Mouse (Mus musculus) induced T-regulatory cell, adult 2 months (primary cell): ENCODE measurements around the gene Elp5.
A peak's percentile ranks its signal among the peaks of the same experiment; 100 is the strongest.

ENCODE experiments used
- DNase-seq: peaks from one replicate; pipeline ENCODE4 v3.0.0-alpha.2; 2012; ENCODE audit warnings: low read depth

Elp5 gene

GRCm38 (mm10) chr11:69991711-69992110 is 9.4 kb upstream of the Elp5 start:
- no peak for DNase-seq

- DNase-seq = peak; percentile 99
Measured at GRCm38 (mm10) chr11:69990850-69991691, 8.8 kb upstream of the Elp5 start, which contains the start of gene Gabarap. Gene Gabarap (plus strand): TSS chr11:69991143.

- no peak for DNase-seq
Measured at GRCm38 (mm10) chr11:69989949-69990348, 7.6 kb upstream of the Elp5 start.

- no peak for DNase-seq
Measured at GRCm38 (mm10) chr11:69984431-69984830, 2.1 kb upstream of the Elp5 start.

GRCm38 (mm10) chr11:69983377-69983776 is 1.1 kb upstream of the Elp5 start:
- no peak for DNase-seq

DNA sequence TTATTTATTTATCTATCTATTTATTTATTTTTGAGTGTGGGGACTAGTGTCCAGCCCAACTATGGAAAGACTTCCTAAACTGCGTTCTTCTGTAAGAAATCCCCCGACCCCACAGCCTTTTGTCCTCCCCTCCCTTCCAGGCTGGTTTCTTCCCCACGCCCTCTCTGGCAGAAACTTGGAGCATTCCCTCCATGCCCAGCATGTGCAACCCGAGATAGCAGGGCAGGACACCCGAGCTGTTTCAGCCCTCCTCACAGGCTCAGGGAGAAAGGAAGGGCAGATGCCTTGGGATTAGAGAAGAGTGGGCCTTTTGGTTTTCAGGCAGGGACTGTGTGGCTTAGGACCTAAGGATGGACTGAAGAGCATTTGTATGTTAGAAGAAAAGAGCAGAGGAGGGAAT is 560 bp upstream of the Elp5 start:
- DNase-seq = no peak

GRCm38 (mm10) chr11:69981141-69981762 is 1.1 kb downstream of the Elp5 start, which contains the start of gene Ctdnep1:
Gene Ctdnep1 (plus strand): TSS chr11:69981156.
- DNase-seq = peak; percentile 79

DNA sequence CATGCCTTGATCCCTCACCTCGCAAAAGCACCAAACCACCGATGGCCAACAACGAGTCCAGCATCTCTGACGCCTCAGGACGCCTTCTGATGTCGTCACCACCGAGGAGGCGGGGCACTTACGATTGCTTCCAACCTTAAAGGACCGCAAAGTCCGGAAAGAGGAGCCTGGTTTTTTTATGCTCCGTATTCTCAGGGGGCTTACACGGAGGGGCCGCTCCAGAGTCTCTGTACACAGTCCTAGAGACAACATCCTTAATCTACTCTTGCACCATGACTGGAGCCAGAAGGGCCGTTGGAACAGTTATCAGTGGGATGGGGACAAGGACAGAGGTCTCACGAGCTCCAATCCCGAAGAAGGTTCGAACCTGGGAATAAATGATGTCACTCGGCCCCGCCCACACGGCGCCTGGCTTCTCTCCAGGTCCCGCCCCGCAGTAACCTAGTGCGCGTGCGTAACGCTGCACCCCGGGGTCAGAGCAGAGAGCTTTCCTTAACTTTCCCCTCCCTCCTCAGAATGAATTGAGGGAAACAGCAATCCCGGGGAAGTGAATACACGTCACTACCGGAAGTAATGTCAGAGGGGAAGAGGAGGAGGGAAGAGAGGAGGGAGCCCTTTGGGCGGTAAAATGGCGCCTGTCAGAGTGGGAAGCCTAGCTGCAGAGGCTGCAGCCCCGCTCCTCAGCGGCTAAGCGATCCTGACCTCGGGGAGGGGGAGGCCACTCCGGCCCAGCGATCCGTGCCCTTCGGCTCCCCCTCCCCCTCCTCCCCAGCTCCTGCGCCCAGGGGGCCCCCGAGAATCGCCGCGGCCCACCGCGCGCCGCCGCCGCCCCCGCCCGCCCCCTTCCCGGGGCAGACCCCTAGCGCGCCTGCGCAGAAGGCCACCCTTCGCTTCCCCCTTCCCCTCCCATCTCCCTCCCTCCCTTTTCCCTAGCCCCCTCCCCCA is 1.8 kb downstream of the Elp5 start:
- DNase-seq = peak; percentile 97

DNA sequence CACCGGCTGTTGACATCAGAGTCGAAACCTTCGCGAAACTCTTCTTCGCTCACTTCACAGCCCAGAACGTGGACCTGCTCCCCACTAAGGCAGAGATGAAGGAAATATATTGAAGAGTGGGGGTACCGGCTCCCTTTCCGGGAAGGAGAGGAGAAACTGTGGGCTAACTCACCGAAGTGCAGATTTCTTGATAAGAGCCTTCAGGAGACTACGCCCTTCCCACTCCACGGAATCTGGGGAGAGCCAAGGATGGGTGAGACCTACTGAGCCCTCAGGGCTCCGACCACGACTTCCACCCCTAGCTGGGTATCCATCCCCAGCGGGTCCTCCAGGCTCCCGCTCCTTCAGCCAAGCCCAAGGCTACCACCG is 2.5 kb downstream of the Elp5 start:
- DNase-seq = no peak

- DNase-seq = no peak
Measured at GRCm38 (mm10) chr11:69976271-69976670, 6.0 kb downstream of the Elp5 start.

DNA sequence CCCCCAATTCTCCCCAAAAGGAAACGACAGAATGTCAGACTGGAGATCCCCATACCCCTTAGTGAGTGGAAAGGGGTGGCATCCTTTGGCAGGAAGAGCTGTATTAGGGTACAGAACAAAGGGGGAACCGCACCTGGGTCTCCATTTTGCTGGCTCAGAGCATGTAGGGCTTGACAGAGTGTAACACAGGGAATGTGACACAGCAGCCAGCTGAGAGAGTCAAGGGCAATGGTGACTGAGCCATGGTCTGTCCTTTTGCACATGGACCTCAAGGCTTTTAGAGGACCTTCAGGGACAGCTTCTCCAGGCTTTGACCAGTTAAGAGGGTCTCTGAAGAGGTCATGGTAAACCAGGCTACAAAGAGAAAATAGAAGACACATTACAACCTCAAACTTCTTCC is 7.4 kb downstream of the Elp5 start:
- DNase-seq = no peak

DNA sequence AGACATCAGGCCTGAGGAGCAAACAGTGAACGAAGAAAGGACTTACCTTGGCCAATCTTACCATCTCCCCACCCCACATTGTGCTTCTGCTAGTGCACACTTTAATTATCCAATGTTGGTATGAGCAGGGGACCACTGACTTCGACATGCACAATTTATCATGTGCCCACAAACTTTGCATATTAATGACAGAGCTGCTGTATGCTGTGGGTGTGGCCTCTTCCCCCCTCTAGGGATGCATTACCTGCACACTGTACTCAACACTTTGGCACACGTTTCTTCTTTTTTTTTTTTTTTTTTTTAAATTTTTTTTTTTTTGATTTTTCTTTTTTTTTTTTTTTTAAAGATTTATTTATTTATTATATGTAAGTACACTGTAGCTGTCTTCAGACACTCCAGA is 11.5 kb downstream of the Elp5 start:
- DNase-seq = no peak

- DNase-seq = no peak
Measured at GRCm38 (mm10) chr11:69970222-69970621, 12.1 kb downstream of the Elp5 start.

- DNase-seq = no peak
Measured at GRCm38 (mm10) chr11:69968793-69969192, 13.5 kb downstream of the Elp5 start.

DNA sequence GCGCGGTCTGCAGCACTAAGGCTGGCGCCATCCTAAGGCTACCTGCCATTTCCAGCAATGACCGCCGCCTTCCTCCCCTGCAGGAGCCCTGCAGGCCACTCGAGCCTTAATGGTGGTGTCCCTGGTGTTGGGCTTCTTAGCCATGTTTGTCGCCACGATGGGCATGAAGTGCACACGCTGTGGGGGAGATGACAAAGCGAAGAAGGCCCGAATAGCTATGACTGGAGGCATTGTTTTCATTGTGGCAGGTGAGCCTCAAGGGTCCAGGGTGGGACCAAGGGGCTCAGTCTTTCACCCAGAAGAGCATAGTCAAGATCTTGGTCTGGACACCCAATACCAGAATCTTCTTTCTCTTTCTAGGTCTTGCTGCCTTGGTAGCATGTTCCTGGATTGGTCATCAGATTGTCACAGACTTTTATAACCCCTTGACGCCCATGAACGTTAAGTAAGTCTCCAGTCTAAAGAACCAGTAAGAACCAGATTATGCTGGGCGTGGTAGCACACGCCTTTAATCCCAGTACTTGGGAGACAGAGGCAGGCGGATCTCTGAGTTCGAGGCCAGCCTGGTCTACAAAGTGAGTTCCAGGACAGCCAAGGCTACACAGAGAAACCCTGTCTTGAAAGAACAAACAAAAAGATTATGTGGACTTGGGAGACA is 15.3 kb downstream of the Elp5 start:
- DNase-seq = no peak

DNA sequence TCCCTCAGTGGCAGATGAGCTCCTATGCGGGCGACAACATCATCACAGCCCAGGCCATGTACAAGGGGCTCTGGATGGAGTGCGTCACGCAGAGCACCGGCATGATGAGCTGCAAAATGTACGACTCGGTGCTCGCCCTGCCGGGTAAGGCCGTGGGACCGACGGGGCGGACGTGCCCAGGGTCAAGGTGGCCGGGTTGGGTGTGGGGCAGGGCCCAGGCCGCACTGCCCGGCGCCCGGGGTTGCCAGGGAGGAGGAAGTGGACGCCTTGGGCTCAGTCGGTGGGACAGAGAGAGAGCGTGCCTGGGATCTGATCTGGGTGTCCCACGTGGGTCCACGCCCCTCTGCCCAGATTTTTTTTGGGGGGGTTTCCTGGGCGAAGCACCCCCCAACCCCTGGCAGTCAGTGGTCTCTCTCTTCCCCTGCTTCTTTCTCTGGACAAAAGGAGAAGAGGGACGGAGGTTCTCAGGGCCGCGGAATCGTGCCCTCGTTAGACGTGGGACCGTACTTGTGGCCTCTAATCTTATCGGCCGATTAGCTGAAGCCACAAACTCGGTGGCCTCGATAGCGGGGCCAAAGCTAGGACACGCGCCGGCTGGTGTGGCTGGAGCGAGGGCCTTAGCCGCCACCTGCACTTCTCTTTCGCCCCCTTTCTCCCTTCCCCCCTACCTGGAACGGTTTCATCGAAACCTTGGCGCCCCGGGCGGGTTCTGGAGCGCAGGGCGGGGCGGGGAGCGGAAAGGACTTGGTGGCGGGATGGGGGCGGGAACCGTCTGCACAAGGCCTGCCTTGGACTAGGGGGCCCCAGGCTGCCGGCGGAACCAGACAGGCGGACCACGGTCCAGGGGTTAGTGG is 16.1 kb downstream of the Elp5 start:
- DNase-seq = peak; percentile 47

- peak; percentile 35 for DNase-seq
Measured at GRCm38 (mm10) chr11:69965271-69966005, 16.9 kb downstream of the Elp5 start.

DNA sequence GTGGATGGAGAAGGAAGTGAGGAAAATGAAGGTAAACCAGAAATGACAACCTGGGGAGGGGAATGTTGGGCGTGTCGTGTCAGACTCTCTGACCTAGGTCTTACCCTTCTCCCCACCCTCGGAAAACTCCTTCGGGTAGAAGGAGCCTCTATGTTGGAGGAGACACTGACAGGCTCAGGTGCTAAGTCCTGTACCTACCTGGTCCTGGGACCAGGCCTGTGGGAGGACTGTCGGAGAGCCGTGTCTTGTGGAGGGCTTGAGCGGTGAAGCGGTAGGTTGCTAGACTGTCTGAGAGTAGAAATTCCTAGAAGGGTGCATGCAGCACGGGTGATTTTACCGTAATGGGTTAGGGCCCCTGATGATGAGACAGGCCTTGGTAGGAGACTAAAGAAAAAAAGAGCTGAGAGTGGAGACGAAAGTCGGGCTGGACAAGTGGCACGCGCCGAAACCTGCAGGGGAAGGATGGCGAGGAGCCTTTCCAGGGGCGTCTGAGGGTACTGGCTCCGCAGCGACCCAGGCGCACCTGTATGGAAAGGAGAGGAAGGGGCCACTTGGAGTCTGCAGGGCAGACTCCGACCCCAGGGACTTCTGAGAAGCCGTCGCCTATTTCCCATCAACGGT is 17.6 kb downstream of the Elp5 start, which contains the start of gene Cldn7:
Gene Cldn7 (plus strand): TSS at position 130 of the 621 bp plus-strand sequence.
- DNase-seq = no peak

GRCm38 (mm10) chr11:69961841-69962240 is 20.5 kb downstream of the Elp5 start:
- DNase-seq = peak; percentile 44

DNA sequence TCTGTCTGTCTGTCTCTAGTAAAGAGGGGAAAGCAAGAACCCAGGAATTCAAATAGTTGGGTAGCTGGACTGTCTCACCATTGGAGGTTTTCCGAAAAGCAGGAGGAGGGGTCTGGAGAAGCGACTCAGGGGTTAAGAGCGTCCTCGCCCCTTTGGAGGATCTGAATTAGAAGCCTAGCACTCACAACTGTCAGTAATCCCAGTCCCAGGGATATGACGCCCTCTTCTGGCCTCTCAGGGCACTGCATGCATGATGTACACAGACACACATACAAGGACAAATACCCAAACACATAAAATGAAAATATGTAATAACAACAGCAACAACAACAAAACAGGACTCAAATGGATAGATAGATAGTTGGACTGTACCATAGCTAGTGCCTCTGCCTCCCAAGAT is 21.7 kb downstream of the Elp5 start:
- DNase-seq = peak; percentile 59
